In genomic region chr2:104145983-104146382, GRCm38 (mm10) we compare ENCODE assay signal across 10 mouse cellular contexts. TPM values are rescaled to one million over a fixed set of nuclear protein-coding genes. Genes with fewer than 3 reads are reported as not detected.
DNase-seq lines count a peak whose midpoint lies in the region; ATAC-seq lines count a peak whose summit lies in the region.
"Had no signal": no experiment of that assay in that cellular context is flagged by ENCODE, and none has a peak within 500 bp of the region (broad histone marks: within the 10 kb centered on the region; RNA-seq: fewer than 3 reads in every experiment).

No protein-coding gene starts in this region.

- H3K27me3 ChIP-seq in forebrain, embryonic 12.5 days: no peaks in the 10 kb centered on the region

- H3K4me1 ChIP-seq in forebrain, embryonic 12.5 days: no peaks in the 10 kb centered on the region

- H3K9me3 ChIP-seq in forebrain, embryonic 12.5 days: no peaks in the 10 kb centered on the region

- no peak overlapping the region for H3K4me3 ChIP-seq in forebrain, embryonic 12.5 days (replicated peaks)

- H3K27ac ChIP-seq in forebrain, embryonic 12.5 days: no peak overlapping the region

- no peak overlapping the region for H3K9ac ChIP-seq in forebrain, embryonic 12.5 days

- H3K4me2 ChIP-seq in forebrain, embryonic 12.5 days: no peak overlapping the region

- no peaks in the 10 kb centered on the region for H3K36me3 ChIP-seq in forebrain, embryonic 12.5 days (replicated peaks)

- peak; percentile 88 for ATAC-seq in erythroid progenitor cell, adult 5-6 weeks (replicated peaks; ENCODE audit: low FRiP score, poor library complexity, severe bottlenecking)
- ATAC-seq in forebrain, embryonic 12.5 days (ENCODE audit: low FRiP score): no peak

- peak; percentile 42 for DNase-seq in gastrocnemius, postnatal 10 days
- no peak for DNase-seq in gastrocnemius, adult 18-20 months (ENCODE audit: low spot score)
- peak; percentile 85 for DNase-seq in 3134 (ENCODE audit: extremely low read depth, insufficient read length, low spot score)
- DNase-seq in Muller cell, postnatal 12 days (ENCODE audit: inconsistent ontology term): peak; percentile 84
- DNase-seq in spleen, postnatal 14 days (ENCODE audit: low spot score in 2 of 2): peak; percentile 34 to 46
- no peak for DNase-seq in kidney, adult 8-10 months

- WGBS in forebrain, embryonic 12.5 days: 89% methylated on average over 1 of the region's 1 CpGs

RNA-seq across cellular contexts. Expression of gene A930018P22Rik, which starts 23.4 kb away (rescaled TPM):
- total RNA-seq in gastrocnemius, postnatal 10 days (2021): 1 to 10 TPM; 2.2 to 2.7 TPM
- total RNA-seq in gastrocnemius, adult 18-20 months (2021): under 1 TPM; 0.48 to 0.66 TPM
- 1.7 TPM in 1 of 2 replicates, not detected in the other for total RNA-seq in erythroid progenitor cell, adult 5-6 weeks (2015; ENCODE audit: low replicate concordance)
- not detected in 2 replicates for total RNA-seq in erythroid progenitor cell, adult 5-6 weeks (2017; ENCODE audit: low replicate concordance)
- not detected in 2 replicates for polyA plus RNA-seq in forebrain, embryonic 12.5 days (2016; fragmentation: Nextera tagmentation; extraction: Ambion mirVana)
- polyA plus RNA-seq: brain, embryonic 14.5 days; neural tube, embryonic 11.5 days had no signal

RNA-seq across cellular contexts. Expression of gene Cd59a, which starts 50.4 kb away (rescaled TPM):
- total RNA-seq in gastrocnemius, postnatal 10 days (2021): 10 to 100 TPM; 20.7 to 24.7 TPM
- total RNA-seq in gastrocnemius, adult 18-20 months (2021): 10 to 100 TPM; 15.0 to 16.7 TPM
- total RNA-seq in erythroid progenitor cell, adult 5-6 weeks (2015; ENCODE audit: low replicate concordance): 47.9 and 52.0 TPM in 2 replicates
- total RNA-seq in erythroid progenitor cell, adult 5-6 weeks (2017; ENCODE audit: low replicate concordance): 38.4 and 43.1 TPM in 2 replicates
- polyA plus RNA-seq in forebrain, embryonic 12.5 days (2016; fragmentation: Nextera tagmentation; extraction: Ambion mirVana): 14.3 and 16.6 TPM in 2 replicates

Comparison
In these comparisons a context has a peak if more than half of its experiments do, and no peak if none do; other contexts are left out.
1. DNase-seq: peak in gastrocnemius, postnatal 10 days (single experiment), 3134 (single experiment), Muller cell, postnatal 12 days (single experiment) and spleen, postnatal 14 days (2 of 2); none in gastrocnemius, adult 18-20 months (single experiment) and kidney, adult 8-10 months (0 of 2).